Mouse (Mus musculus) right cerebral cortex, postnatal 14 days (tissue): ENCODE measurements around the gene Bricd5.
"Not testable (repeated sequence)": the region's sequence is repeated elsewhere in the genome, so short reads cannot be mapped to it uniquely, and the experiment has no call there.

Source experiments
- DNase-seq: peaks from one replicate; pipeline ENCODE4 v3.0.0; 2022

Bricd5 gene

DNA sequence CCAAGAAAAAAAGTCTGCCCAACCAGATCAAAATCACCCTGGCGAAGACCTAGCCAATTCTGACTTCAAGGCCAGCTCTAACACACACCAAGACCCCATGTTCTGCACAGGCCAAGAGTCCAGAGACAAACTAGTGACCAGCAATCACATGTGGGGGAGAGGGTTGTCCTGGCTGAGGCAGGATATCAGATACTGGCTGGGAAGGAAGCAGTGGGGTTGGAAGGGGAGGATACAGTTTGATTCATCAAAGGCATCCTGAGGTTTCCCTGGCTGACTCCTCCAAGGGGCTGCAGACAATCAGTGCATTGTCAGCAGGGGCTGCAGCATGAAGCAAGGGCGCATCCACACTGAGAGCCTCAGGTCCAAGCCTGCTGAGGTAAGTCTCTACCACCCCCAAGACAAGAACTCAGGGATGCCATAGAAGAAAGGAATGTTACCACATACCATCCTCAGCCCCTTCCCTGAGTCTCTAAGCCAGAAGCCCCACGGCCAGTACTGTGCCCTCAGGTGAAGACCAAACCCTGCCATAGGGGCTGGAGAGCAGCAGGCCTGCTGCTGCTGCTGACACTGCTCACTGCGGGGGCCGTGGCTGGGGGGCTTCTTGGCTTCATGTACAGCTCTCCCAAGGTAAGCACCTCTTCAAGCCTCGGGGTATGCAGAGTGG is at the start of gene Bricd5:
Gene Bricd5, plus strand, starts transcription at position 273 of the 664 bp plus-strand sequence.
- no peak for DNase-seq

GRCm38 (mm10) chr17:24424489-24424888 is 49.2 kb upstream of the Bricd5 start:
- DNase-seq, result no peak

GRCm38 (mm10) chr17:24425326-24425725 is 48.4 kb upstream of the Bricd5 start:
- not testable (repeated sequence) for DNase-seq

GRCm38 (mm10) chr17:24425905-24426304 is 47.8 kb upstream of the Bricd5 start:
- no peak for DNase-seq

DNA sequence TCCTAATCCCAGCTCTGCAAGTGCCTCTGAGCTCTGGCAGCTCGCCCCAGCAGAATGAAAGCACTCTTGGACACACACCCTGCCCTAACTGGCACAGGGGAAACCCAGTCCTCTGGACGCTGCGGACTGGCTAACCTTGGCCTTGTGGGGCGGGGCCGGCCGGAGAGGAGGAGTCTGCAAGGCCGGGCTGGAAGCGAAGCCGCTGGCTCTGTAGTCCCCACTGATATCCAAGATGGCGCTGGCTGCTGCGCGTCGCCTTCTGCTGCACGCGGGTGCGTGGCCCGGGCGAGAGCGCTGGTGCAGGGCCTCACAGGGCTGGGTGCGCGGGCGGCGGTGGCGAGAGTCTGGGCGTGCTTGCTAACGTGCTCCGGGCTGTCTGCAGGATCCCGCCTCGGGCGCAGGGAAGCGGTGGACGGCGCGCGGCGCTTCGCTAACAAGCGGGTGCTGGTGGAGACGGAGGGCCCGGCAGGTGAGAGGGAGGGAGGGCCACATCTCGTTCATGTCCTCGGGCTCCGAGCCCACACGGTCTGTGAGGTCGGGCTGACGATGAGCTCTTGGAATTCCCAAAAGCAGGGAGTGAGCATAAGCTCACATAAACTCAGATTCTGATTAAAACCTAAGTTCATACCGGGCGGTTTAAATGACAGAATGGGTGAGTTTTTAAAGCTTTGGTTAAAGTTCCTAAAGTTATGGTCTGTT is 47.1 kb upstream of the Bricd5 start, which contains the start of gene Eci1:
Gene Eci1, plus strand, starts transcription at position 171 of the 699 bp plus-strand sequence.
- DNase-seq, result peak; percentile 84

DNA sequence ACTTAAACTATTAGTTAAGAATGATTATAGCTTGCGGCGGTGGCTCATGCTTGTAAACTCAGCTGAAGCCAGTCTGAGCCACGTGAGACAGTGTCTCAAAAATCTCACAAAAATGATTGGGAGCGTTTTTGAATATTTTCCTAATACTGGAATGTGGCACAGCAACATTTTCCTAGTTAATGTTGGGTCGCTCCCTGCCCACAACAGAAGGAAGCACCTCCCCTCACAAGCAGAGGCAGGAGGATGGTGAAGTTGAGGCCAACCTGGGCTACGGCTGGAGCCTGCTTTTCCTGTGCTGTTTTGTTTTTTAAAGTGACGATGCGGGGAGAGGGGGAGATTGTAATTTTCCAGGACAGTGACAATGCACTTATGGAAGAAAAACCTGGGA is 46.5 kb upstream of the Bricd5 start:
- no peak for DNase-seq

GRCm38 (mm10) chr17:24429201-24429983 is 44.3 kb upstream of the Bricd5 start:
- DNase-seq, result no peak

- DNase-seq, result no peak
These were observed 36.7 kb upstream of the Bricd5 start for GRCm38 (mm10) chr17:24437016-24437415.

GRCm38 (mm10) chr17:24440377-24440776 is 33.3 kb upstream of the Bricd5 start:
- no peak for DNase-seq

- no peak for DNase-seq
These were observed 32.5 kb upstream of the Bricd5 start for GRCm38 (mm10) chr17:24441148-24441547.

- DNase-seq, result no peak
These were observed 31.6 kb upstream of the Bricd5 start for GRCm38 (mm10) chr17:24442107-24442506.

DNA sequence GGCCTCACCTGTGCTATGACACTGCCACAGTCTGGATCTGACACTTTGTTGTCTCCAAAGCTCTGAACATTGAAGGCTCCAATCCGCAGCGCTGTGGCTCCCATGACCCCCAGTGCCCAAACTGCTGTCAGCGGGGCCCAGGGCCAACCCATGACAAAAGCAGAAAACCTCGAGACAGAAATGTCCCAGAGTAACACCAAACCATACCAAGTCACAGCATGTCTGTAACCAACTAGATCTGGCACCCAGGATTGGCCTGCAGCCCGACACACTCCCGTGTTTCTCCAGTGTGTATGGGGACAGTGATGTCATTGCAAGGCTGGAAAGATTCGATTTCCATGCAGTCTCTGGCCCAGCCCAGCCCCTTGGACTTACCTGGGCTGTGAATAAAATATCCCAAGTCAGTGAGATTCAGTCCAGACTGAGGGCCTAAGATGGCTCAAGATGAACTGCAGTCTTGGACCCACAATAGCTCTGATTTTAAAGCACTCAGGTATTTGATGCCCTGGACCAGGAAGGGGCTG is 31.0 kb upstream of the Bricd5 start, which contains the start of gene Dnase1l2:
Gene Dnase1l2, minus strand, starts transcription at position 474 of the 524 bp plus-strand sequence.
- DNase-seq, result no peak

DNA sequence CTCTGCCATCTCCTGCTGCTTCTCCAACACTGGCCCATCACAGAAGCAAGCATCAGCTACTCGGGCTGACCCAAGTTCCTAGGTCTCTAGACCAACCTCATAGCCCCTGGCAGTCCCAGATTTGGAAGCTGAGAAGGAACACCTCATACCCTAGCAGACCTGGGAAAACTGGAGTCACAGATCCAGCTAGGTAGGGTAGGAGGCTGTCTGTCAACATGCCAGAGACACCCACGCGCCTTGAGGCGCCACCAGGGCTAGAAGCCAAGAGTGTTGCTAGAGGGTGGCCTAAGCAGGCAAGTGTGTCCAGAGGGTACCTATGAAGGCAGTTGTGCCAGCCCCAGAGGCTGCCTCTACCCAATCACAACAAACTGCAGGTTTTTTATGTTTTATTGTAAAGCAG is 30.3 kb upstream of the Bricd5 start:
- DNase-seq, result no peak

DNA sequence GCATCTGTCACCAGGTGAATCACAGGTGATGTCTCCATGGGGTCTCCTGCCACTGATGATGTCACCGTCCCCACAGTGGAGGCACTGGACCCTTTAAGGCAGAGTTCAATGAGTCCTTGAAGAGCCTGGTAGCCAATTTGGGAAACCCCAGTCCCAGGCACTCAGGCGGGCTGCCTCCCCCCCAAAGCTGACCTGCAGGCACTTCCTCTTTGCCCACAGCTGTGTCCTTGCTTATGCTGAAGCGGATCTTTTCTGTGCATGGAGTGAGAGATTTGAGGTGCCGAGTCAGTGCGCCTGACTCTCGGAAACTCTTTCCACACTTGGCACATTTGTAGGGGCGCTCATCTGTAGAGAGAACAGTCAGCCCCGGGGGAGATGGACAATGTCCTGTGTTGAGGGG is 27.1 kb upstream of the Bricd5 start:
- no peak for DNase-seq

- no peak for DNase-seq
These were observed 24.2 kb upstream of the Bricd5 start for GRCm38 (mm10) chr17:24449507-24449906.

GRCm38 (mm10) chr17:24451220-24451619 is 22.5 kb upstream of the Bricd5 start:
- no peak for DNase-seq

DNA sequence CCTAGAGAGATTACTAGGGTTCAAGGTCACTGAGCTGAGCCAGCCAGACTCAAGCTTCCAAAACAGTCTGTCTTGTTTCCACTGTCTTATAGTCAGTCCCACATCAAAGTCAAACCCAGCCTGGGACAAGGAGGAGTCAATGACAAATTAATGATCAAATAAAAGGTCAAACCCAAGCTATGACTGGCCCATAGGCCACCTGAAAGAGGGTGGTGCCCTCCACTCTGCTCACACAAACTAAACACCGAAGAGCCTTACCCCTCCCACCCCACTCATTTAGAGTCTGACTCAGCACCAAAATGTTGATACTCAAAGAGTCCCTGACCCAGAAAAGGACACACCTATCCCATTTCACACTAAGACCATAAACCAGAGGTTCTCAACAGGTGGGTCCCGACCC is 20.3 kb upstream of the Bricd5 start:
- no peak for DNase-seq

GRCm38 (mm10) chr17:24454218-24454755 is 19.4 kb upstream of the Bricd5 start:
- no peak for DNase-seq

GRCm38 (mm10) chr17:24454756-24455522 is 18.7 kb upstream of the Bricd5 start:
- DNase-seq, result peak; percentile 97

- DNase-seq, result not testable (repeated sequence)
These were observed 18.0 kb upstream of the Bricd5 start for GRCm38 (mm10) chr17:24455523-24456206.

DNA sequence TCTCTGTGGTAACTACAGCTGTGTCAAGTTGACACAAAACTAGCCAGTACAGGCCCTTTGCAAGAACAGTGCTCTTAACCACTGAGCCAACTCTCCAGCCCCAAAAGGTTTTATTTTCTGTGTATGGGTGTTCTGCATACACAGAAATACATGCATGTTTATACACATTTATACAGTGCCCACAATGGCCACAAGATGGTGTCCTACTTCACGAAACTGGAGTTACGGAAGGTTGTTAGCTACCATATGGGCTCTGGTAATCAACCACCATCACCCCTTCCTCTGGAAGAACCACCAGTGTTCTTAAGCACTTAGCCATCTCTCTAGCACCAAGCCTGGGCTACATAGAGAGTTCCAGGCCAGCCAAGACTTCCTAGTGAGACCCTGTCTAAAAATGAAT is 12.1 kb upstream of the Bricd5 start:
- DNase-seq, result no peak

GRCm38 (mm10) chr17:24462932-24463331 is 10.8 kb upstream of the Bricd5 start:
- DNase-seq, result no peak
